Mouse (Mus musculus): ENCODE measurements around the gene Akap13.

GRCm38 (mm10) chr7:75428913-75429312, 26.4 kb upstream of the Akap13 start:
- no peak for TF ChIP-seq CTCF (IDR thresholded peaks at IDR 0.05; ENCODE audit: low read depth)
- TF ChIP-seq EP300 (IDR thresholded peaks at IDR 0.05; ENCODE audit: low read depth): no peak

All from heart, postnatal 0 days (tissue).